In the genomic region with DNA sequence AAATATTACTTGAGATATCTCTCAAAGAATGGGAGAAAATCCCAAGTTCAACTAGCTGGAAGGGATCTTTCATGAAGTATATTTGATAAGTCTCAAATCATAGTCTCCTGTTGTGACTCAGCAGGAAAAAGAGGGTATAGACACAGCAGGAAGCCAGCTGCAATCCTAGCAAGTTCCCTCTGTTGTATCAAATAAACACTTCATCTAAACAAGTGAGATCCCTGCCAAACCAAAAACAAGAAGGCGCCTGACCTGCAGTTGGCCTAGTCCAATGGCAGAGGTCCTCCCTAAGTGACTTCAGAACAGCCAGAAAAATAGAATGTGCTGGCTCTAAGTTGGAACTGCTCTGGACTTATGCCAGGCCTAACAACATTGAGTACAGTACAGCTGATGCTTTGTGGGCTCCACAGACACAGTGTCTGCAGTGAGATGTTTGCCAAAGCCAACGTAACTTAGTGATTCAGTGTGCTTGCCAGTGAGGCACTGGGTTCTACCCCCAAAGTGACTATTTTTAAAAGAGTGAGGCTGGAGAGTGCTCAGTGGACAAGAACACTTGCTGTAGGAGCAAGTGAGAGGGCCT, we compare ENCODE assay signal across 9 mouse cellular contexts. TPM values are rescaled to one million over a fixed set of nuclear protein-coding genes. Genes with fewer than 3 reads are reported as not detected.
DNase-seq lines count a peak whose midpoint lies in the region; ATAC-seq lines count a peak whose summit lies in the region.
"Had no signal": no experiment of that assay in that cellular context is flagged by ENCODE, and none has a peak within 500 bp of the region (broad histone marks: within the 10 kb centered on the region; RNA-seq: fewer than 3 reads in every experiment).

No protein-coding gene starts in this region.

- no peaks in the 10 kb centered on the region for H3K27me3 ChIP-seq in heart, embryonic 11.5 days (ENCODE audit: control insufficient read depth, insufficient read depth, low read length)
- H3K27me3 ChIP-seq in heart, embryonic 13.5 days (replicated peaks): no peaks in the 10 kb centered on the region

- H3K36me3 ChIP-seq in heart, embryonic 11.5 days (ENCODE audit: control insufficient read depth, insufficient read depth, low read length): peaks cover 16% of the 10 kb centered on the region
- H3K36me3 ChIP-seq in heart, embryonic 13.5 days: peaks cover 74% of the 10 kb centered on the region

- no peaks in the 10 kb centered on the region for H3K4me1 ChIP-seq in heart, embryonic 11.5 days (ENCODE audit: control insufficient read depth, insufficient read depth, low read length)
- H3K4me1 ChIP-seq in heart, embryonic 13.5 days: 0 out of 2 replicates have a peak, but pooled peaks cover 8% of the 10 kb centered on the region

- H3K4me3 ChIP-seq in heart, embryonic 11.5 days (ENCODE audit: low read depth, low read length): no peak overlapping the region
- H3K4me3 ChIP-seq in heart, embryonic 13.5 days: no peak overlapping the region

- no peaks in the 10 kb centered on the region for H3K9me3 ChIP-seq in heart, embryonic 11.5 days (replicated peaks; ENCODE audit: control insufficient read depth, low read length)
- no peaks in the 10 kb centered on the region for H3K9me3 ChIP-seq in heart, embryonic 13.5 days

- no peak overlapping the region for H3K4me2 ChIP-seq in heart, embryonic 11.5 days
- H3K4me2 ChIP-seq in heart, embryonic 13.5 days: no peak overlapping the region

- no peak; the same call in 1 of the 2 replicates for ATAC-seq in heart, embryonic 11.5 days (replicated peaks; ENCODE audit: insufficient number of reproducible peaks, low FRiP score, low TSS enrichment)
- ATAC-seq in heart, embryonic 13.5 days (ENCODE audit: extremely low read depth, insufficient number of reproducible peaks, low FRiP score, low TSS enrichment): no peak

- WGBS in heart, embryonic 11.5 days (ENCODE audit: insufficient replicate concordance): 86% methylated on average over 2 of the region's 2 CpGs
- WGBS in heart, embryonic 13.5 days: 76% methylated on average over 2 of the region's 2 CpGs

- DNase-seq in heart, adult 11 months: peak; percentile 93
- peak; percentile 15 for DNase-seq in MN1 (ENCODE audit: low spot score)
- DNase-seq in left cerebral cortex, adult 18-20 months (ENCODE audit: low spot score in 2 of 2): peak; percentile 36 to 50
- peak; percentile 16 to 44 for DNase-seq in right cerebral cortex, postnatal 36 days (ENCODE audit: low spot score in 2 of 2)
- DNase-seq in gastrocnemius, postnatal 25 days: no peak
- no peak for DNase-seq in cerebellum, postnatal 4 days (ENCODE audit: low spot score in 2 of 2)

- H3K9ac ChIP-seq in heart, embryonic 11.5 days (ENCODE audit: low read depth, low read length): no peak overlapping the region
- H3K9ac ChIP-seq in heart, embryonic 13.5 days: no peak overlapping the region

- no peak overlapping the region for H3K27ac ChIP-seq in heart, embryonic 11.5 days (ENCODE audit: low read depth, low read length)
- H3K27ac ChIP-seq in heart, embryonic 13.5 days (replicated peaks): peak overlapping the region; percentile 28; the same call in 1 of the 2 replicates
- H3K27ac ChIP-seq: macrophage had no signal

RNA-seq across cellular contexts. Expression of gene Lgals8, which starts 22.6 kb away (rescaled TPM):
- 10.2 and 12.7 TPM in 2 replicates for polyA plus RNA-seq in heart, embryonic 11.5 days (2014; fragmentation: Nextera tagmentation; extraction: Ambion mirVana)
- 13.5 and 14.5 TPM in 2 replicates for polyA plus RNA-seq in heart, embryonic 13.5 days (2015; fragmentation: Nextera tagmentation; extraction: Ambion mirVana)
- total RNA-seq in left cerebral cortex, adult 18-20 months (2021): 10 to 100 TPM; 29.6 to 32.6 TPM
- total RNA-seq in gastrocnemius, postnatal 25 days (2021): 10 to 100 TPM; 25.3 to 32.4 TPM

RNA-seq across cellular contexts. Expression of gene Heatr1, which starts 47.3 kb away (rescaled TPM):
- 15.1 and 16.6 TPM in 2 replicates for polyA plus RNA-seq in heart, embryonic 11.5 days (2014; fragmentation: Nextera tagmentation; extraction: Ambion mirVana)
- 8.8 and 10.1 TPM in 2 replicates for polyA plus RNA-seq in heart, embryonic 13.5 days (2015; fragmentation: Nextera tagmentation; extraction: Ambion mirVana)
- total RNA-seq in left cerebral cortex, adult 18-20 months (2021): 10 to 100 TPM; 28.2 to 31.6 TPM
- total RNA-seq in gastrocnemius, postnatal 25 days (2021): 10 to 100 TPM; 10.1 to 16.4 TPM

Comparison
In these comparisons a context has a peak if more than half of its experiments do, and no peak if none do; other contexts are left out.
1. DNase-seq: peak in heart, adult 11 months (single experiment), MN1 (single experiment), left cerebral cortex, adult 18-20 months (2 of 2) and right cerebral cortex, postnatal 36 days (2 of 2); none in gastrocnemius, postnatal 25 days (single experiment) and cerebellum, postnatal 4 days (0 of 2).